Mouse (Mus musculus) limb, embryonic 11.5 days (tissue): ENCODE results near the gene Mars. TPM values are rescaled to one million over a fixed set of nuclear protein-coding genes. Genes with fewer than 3 reads are reported as not detected.

Experiments used
- ATAC-seq: fragments of 200-750 bp; cut with Nextera tagmentation; 2 replicates; pipeline ENCODE4 v1.8.0; 2017; ENCODE audit warnings: low read depth; ENCODE audit not compliant: insufficient number of reproducible peaks, low FRiP score, low TSS enrichment
- DNase-seq: peaks from one replicate; pipeline ENCODE4 v3.0.0-alpha.2; 2015; ENCODE audit warnings: low spot score
- H3K27ac ChIP-seq: fragments of 300-500 bp; sonication (generic); replicated peaks from 2 replicates; pipeline ENCODE4 v1.5.1; 2014; ENCODE audit warnings: low read depth, mild to moderate bottlenecking, low read length
- H3K27me3 ChIP-seq: fragments of 300-500 bp; sonication (generic); 2 replicates; pipeline ENCODE4 v1.6.1; 2014; ENCODE audit warnings: mild to moderate bottlenecking, low read length, mixed read lengths; ENCODE audit not compliant: control insufficient read depth, insufficient read depth
- H3K36me3 ChIP-seq: fragments of 300-500 bp; sonication (generic); 2 replicates; pipeline ENCODE4 v1.6.1; 2014; ENCODE audit warnings: mild to moderate bottlenecking, low read length, moderate library complexity, mixed read lengths; ENCODE audit not compliant: control insufficient read depth, insufficient read depth
- H3K4me1 ChIP-seq: fragments of 300-500 bp; sonication (generic); 2 replicates; pipeline ENCODE4 v1.6.1; 2014; ENCODE audit warnings: low read length, mixed read lengths; ENCODE audit not compliant: control insufficient read depth, insufficient read depth
- H3K4me2 ChIP-seq: fragments of 300-500 bp; sonication (generic); 2 replicates; pipeline ENCODE4 v1.6.1; 2014; ENCODE audit warnings: low read depth, mild to moderate bottlenecking, moderate library complexity; ENCODE audit not compliant: severe bottlenecking
- H3K4me3 ChIP-seq: fragments of 300-500 bp; sonication (generic); 2 replicates; pipeline ENCODE4 v1.5.1; 2014; ENCODE audit warnings: low read depth, low read length
- H3K9ac ChIP-seq: fragments of 300-500 bp; sonication (generic); 2 replicates; pipeline ENCODE4 v1.6.1; 2014; ENCODE audit warnings: mild to moderate bottlenecking, low read length
- H3K9me3 ChIP-seq: fragments of 300-500 bp; sonication (generic); 2 replicates; pipeline ENCODE4 v1.6.1; 2016; ENCODE audit warnings: low read length; ENCODE audit not compliant: control insufficient read depth
- WGBS: fragments of 180-500 bp; shearing (Covaris S2); extraction: QIAGEN DNeasy Blood & Tissue Kit; methylation state at CpG from one replicate; pipeline ENCODE4 v1.1.7; 2014; 5-methylcytosine and 5-hydroxymethylcytosine counted together
- polyA plus RNA-seq: library from polyadenylated mRNA; unstranded; fragments of >200 nt; fragmentation: Nextera tagmentation; extraction: Ambion mirVana; gene quantifications from 2 replicates; pipeline ENCODE4 v1.2.1, GENCODE M21; 2014

The Mars gene
- polyA plus RNA-seq, 1 experiment from 2014 or later, result 167 TPM

DNA sequence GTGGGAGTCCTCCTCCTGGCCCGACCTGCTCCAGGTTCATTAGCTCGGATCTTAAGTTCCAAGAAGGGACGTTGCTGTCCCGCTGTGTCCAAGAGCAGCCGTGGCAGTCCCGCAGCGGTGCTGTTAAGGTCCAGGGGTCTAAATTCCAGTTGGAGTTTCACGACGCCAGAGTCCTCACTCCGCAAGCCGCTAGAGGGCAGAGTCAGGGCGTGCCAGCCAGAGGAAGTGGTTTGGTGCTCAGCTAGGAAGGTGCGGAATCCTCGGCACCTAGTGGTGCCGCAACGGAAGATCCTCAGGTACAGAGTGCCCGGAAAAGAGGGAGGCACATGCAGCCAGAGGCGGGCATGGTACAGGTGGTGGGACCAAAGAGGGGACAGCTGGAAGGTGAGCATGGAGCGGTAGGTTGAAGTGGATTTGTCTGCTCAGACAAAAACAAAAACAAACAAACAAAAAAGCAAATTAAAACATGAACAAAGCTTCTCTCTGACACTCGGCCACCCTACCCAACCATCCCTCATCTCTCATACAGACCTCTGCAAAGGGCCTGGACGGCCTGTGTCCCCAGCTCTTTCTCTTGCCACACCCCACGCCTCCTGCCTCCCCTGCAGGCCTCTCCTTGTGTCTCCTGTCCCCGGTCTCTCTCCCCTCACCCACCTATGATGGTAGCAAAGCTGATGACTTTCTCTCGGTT is 39.2 kb upstream of the Mars start:
- DNase-seq, result peak; percentile 87
- 12% methylated on average over 24 of the region's 24 CpGs for WGBS
- no peak overlapping the region for H3K4me3 ChIP-seq
- peak; percentile 65 for ATAC-seq
- H3K4me1 ChIP-seq, result no peaks in the 10 kb centered on the region
- no peaks in the 10 kb centered on the region for H3K9me3 ChIP-seq
- H3K27ac ChIP-seq, result no peak overlapping the region
- H3K27me3 ChIP-seq, result no peaks in the 10 kb centered on the region
- H3K9ac ChIP-seq, result peak overlapping the region; percentile 34
- H3K36me3 ChIP-seq, result no peaks in the 10 kb centered on the region
- peak overlapping the region; percentile 36 for H3K4me2 ChIP-seq

DNA sequence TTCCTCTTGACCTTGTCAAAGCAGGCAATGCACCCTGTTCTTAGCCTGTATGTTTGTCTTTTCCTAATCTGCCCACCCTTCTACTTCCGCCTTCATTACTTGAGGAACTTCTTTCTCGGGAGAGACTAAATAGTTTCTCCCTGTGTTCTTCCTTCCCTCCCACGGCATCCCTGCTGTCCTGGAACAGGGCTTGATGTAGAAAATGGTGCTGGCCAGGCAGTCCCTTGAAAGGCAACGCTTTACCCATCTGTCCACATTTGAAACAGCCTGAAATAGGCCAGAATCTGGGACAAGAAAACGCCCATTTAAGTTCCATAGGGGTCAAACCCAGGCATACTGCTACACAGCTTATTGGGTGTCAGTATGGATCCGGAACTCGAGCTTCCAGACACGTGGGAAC is 38.2 kb upstream of the Mars start:
- 81% methylated on average over 8 of the region's 8 CpGs for whole genome bisulfite sequencing
- no peak for ATAC-seq

DNA sequence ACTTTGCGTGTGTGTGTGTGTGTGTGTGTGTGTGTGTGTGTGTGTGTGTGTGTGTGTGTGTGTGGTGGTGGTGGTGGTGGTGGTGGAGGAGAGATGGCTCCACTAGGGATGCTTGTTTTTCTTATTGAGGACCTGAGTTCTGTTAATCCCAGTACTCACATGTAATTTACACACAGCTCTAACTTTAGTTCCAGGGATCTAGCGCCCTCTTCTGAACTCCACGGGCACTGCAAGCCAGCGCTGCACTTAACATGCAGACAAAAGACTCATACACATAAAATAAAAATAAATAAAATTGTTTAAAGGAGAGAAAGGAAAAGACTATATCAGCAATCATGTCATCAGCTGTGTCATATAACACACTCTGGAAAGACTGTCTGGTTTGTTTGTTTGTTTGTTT is 37.4 kb upstream of the Mars start:
- 76% methylated on average over 4 of the region's 4 CpGs for WGBS
- no peaks in the 10 kb centered on the region for H3K9me3 ChIP-seq
- H3K27ac ChIP-seq, result no peak overlapping the region
- no peak overlapping the region for H3K4me2 ChIP-seq
- ATAC-seq (no peak), DNase-seq (no peak)
- H3K27me3 ChIP-seq, result no peaks in the 10 kb centered on the region
- H3K4me3 ChIP-seq, result no peak overlapping the region
- no peak overlapping the region for H3K9ac ChIP-seq
- H3K36me3 ChIP-seq, result no peaks in the 10 kb centered on the region
- H3K4me1 ChIP-seq, result no peaks in the 10 kb centered on the region

More for the DNA sequence above, 38.2 kb upstream of the Mars start:
- DNase-seq, result no peak
- Histone ChIP-seq H3K4me3 (no peak overlapping the region), H3K9ac (no peak overlapping the region), H3K27me3 (no peaks in the 10 kb centered on the region), H3K36me3 (no peaks in the 10 kb centered on the region), H3K4me1 (no peaks in the 10 kb centered on the region), H3K4me2 (no peak overlapping the region), H3K27ac (no peak overlapping the region), H3K9me3 (no peaks in the 10 kb centered on the region)

DNA sequence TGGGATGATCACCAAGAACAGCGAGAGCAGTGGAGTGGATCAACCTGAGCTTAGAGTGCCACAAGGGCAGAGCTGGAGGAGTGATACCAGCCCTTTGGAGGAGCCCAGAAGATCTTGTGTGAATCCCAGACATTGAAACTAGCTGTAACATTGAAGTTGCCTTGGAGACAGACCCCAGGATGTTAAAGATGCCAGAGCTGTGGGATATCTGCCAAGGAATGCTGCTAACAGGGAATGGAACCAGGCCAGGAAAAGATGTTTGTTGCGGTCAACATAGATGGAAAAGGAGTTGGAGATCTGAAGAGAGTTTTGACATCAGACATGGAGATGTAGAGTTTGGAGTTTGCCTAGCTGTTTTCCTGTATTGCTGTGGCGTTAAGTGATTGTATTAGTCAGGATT is 34.6 kb upstream of the Mars start:
- Histone ChIP-seq H3K27me3 (no peaks in the 10 kb centered on the region), H3K9ac (no peak overlapping the region), H3K27ac (no peak overlapping the region), H3K36me3 (no peaks in the 10 kb centered on the region), H3K4me1 (no peaks in the 10 kb centered on the region), H3K9me3 (no peaks in the 10 kb centered on the region), H3K4me2 (no peak overlapping the region), H3K4me3 (no peak overlapping the region)
- DNase-seq, result no peak
- 85% methylated on average over 3 of the region's 3 CpGs for WGBS
- no peak for ATAC-seq

DNA sequence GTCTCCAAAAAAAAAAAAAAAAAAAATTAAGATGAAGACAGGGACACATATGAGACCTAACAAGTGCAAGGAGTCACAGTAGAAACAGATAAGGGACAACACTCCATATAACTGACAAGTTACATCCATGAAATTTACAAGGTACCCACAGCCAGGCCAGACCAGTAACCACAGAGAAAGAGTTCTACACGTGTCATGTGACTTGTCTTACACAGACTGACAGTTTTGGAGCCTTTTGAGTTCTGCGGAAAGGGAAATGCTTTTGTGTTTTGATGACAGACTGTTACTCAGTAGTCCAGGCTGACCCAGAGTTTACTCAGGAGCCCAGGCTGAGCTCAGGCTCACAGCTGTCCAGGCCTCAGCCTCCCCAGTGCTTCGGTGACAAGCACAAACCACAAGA is 31.4 kb upstream of the Mars start:
- Histone ChIP-seq H3K4me3 (no peak overlapping the region), H3K9me3 (no peaks in the 10 kb centered on the region)
- 71% methylated on average over 3 of the region's 3 CpGs for WGBS

DNA sequence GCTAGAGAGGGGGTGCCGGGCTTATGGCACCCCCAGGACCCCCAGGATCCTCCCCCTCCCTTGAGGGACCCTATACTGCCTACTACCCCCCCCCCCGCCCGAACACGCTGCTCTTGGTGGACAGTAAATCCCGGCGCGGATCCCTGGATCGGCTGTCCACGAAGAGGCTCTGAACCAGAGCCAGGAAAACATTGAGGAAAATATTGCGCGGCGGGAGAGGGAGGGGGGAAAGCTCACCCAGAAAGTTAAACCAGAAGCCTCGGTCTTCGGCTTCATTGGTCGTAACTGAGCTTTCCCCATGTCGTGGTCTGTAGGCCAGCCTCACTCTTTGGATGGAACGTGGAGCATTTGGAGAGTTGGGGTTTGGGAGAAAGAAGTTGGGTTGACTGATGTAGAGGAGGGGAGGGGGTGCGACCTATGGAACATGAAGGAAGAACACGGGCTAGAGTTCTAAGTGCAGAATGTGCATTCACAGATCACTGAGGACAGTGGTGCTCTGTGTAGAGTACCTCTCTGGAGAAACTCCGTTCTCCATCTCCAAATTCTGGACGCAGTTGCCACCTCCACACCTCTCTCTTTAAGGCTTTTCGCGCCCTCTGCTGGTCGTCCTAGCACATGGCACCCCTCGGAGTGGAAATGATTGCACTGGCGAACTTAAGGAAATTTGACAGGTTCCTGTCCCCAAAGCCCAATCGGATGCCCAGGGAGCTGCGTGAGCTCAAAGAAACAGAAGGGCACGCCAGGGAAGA is 30.5 kb upstream of the Mars start, which contains the start of gene Gli1:
TSS of gene Gli1 (minus strand) at position 84 of the 749 bp plus-strand sequence.
- peak within 1 kb of the TSS; percentile 82 for H3K27ac ChIP-seq
- peak; percentile 93 for DNase-seq

More for the DNA sequence above, 31.4 kb upstream of the Mars start:
- no peak overlapping the region for H3K4me2 ChIP-seq
- H3K4me1 ChIP-seq, result 0 out of 2 replicates have a peak, but pooled peaks cover 3% of the 10 kb centered on the region
- no peaks in the 10 kb centered on the region for H3K36me3 ChIP-seq
- no peak overlapping the region for H3K9ac ChIP-seq
- ATAC-seq (no peak), DNase-seq (no peak)
- H3K27me3 ChIP-seq, result 0 out of 2 replicates have a peak, but pooled peaks cover 2% of the 10 kb centered on the region
- no peak overlapping the region for H3K27ac ChIP-seq

DNA sequence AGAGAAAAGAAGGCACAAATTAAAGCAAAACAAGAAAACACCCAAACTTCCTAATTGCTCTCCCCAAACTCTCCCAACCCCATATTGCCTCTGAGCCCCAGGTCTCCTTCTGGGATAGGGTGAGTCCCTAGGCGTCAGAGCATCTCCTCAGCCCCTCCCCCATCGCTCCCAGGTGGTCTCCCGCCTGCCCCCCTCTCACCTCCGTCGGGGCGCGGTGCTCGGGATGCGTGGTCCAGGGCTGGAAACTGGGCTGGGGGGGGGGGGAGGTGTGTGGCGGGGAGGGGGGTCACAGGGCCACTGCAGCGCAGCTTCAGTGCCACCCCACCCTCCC is 29.7 kb upstream of the Mars start:
- DNase-seq, result peak; percentile 68
- peak overlapping the region; percentile 89 for H3K4me2 ChIP-seq
- WGBS, result 0% methylated on average over 4 of the region's 11 CpGs
- H3K36me3 ChIP-seq, result no peaks in the 10 kb centered on the region
- peak overlapping the region; percentile 48 for H3K4me3 ChIP-seq
- H3K27ac ChIP-seq, result peak overlapping the region; percentile 82
- 0 out of 2 replicates have a peak, but pooled peaks cover 2% of the 10 kb centered on the region for H3K27me3 ChIP-seq
- 0 out of 2 replicates have a peak, but pooled peaks cover 3% of the 10 kb centered on the region for H3K4me1 ChIP-seq
- H3K9me3 ChIP-seq, result no peaks in the 10 kb centered on the region
- ATAC-seq, result 0 out of 2 replicates have a peak, but pooled peaks have one; percentile 23
- H3K9ac ChIP-seq, result peak overlapping the region; percentile 70

More for the DNA sequence above, 30.5 kb upstream of the Mars start, which contains the start of gene Gli1:
- Histone ChIP-seq H3K9ac (peak within 1 kb of the TSS; percentile 70), H3K4me2 (peak within 1 kb of the TSS; percentile 89), H3K27me3 (0 out of 2 replicates have a peak, but pooled peaks cover 2% of the 10 kb centered on the region), H3K4me3 (peak within 1 kb of the TSS; percentile 48), H3K36me3 (no peaks in the 10 kb centered on the region), H3K9me3 (no peaks in the 10 kb centered on the region), H3K4me1 (0 out of 2 replicates have a peak, but pooled peaks cover 3% of the 10 kb centered on the region)
- under 1% methylated on average over 29 of the region's 29 CpGs for WGBS
- ATAC-seq, result peak; percentile 36; the same call in 1 of the 2 replicates

DNA sequence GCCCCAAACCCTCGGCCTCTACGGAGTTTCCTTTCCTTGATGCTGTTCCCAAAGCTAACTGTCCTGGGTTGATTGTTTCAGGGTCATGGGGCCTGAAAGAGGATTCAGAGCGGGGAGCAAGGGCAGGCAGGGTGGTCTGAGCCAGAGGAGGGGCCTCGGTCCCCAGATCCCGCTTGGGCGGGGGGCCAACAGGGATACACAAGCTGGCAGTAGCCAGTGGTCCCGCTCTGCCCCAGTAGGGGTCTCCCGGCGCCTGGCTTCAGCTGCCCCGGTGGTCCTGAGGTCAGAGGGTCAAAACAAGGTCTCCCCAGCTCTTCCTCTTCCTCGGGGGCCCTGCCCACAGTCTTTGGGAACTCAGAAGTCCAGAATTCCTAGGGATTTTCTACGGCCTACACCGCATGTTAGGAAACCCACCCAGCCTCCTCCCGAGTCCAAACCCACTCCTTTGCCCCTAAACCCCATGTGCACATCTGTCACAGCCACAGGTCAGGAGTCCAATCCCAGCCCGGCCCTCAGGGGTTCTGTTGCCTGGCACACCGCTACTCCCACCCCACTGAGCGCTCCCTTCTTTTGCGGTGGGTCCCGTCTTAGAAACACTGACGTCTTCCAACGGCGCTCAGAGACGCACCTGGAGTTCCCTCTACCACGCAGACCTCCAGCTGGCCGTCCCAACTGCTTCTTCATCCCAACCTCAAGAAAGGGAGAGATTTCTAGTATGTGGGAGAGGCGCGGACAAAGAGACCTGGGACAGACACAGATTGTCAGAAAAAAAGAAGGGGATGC is 29.2 kb upstream of the Mars start:
- 0 out of 2 replicates have a peak, but pooled peaks cover 3% of the 10 kb centered on the region for H3K4me1 ChIP-seq
- peak overlapping the region; percentile 82 for H3K27ac ChIP-seq
- H3K4me3 ChIP-seq, result peak overlapping the region; percentile 48
- peak overlapping the region; percentile 89 for H3K4me2 ChIP-seq
- ATAC-seq, result no peak
- WGBS, result under 1% methylated on average over 27 of the region's 27 CpGs
- 0 out of 2 replicates have a peak, but pooled peaks cover 2% of the 10 kb centered on the region for H3K27me3 ChIP-seq
- no peaks in the 10 kb centered on the region for H3K36me3 ChIP-seq
- H3K9ac ChIP-seq, result peak overlapping the region; percentile 70
- no peaks in the 10 kb centered on the region for H3K9me3 ChIP-seq
- peak; percentile 79 for DNase-seq
